Mouse (Mus musculus) granulocyte monocyte progenitor cell, adult 5-6 weeks (primary cell): ENCODE measurements around the gene Tnfrsf13c. TPM values are rescaled to one million over a fixed set of nuclear protein-coding genes. Genes with fewer than 3 reads are reported as not detected.

Source experiments
- ATAC-seq: replicated peaks from 2 replicates; pipeline ENCODE4 v1.8.0; 2016; ENCODE audit warnings: mild to moderate bottlenecking, moderate TSS enrichment, inconsistent platforms; ENCODE audit not compliant: poor library complexity, severe bottlenecking
- total RNA-seq, 2 experiments: library from RNA; stranded (forward) in 1 of 2; stranded (reverse) in 1 of 2; fragments of 200-712, 200-1000 nt in 1 of 2; fragments of >200 nt in 1 of 2; fragmentation: Nextera tagmentation in 1 of 2; gene quantifications; 2 replicates each; pipeline ENCODE4 v1.2.3; 2014 to 2017

Tnfrsf13c gene
- total RNA-seq, 2 experiments from 2014 or later, result 0.46 TPM; not detected in 1

DNA sequence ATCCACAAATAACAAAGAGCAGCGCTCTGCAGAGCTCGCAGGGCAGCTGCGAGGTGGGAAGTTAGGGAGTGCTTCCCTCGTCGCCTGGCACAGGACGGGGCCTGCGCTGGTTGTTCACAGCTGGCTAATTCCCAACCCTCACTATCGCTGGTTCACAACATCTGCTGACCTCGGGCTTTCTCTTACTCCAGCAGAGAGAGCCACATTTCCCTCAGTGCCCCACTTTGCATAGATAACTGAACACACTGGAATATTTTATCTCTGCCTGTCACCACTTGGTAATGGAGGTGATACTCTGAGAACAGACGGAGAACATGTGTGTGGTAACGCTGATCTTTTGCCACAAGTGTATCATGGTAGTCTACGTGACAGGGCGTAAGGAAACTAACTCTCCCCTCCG, 38.0 kb downstream of the Tnfrsf13c start:
- ATAC-seq, result no peak

DNA sequence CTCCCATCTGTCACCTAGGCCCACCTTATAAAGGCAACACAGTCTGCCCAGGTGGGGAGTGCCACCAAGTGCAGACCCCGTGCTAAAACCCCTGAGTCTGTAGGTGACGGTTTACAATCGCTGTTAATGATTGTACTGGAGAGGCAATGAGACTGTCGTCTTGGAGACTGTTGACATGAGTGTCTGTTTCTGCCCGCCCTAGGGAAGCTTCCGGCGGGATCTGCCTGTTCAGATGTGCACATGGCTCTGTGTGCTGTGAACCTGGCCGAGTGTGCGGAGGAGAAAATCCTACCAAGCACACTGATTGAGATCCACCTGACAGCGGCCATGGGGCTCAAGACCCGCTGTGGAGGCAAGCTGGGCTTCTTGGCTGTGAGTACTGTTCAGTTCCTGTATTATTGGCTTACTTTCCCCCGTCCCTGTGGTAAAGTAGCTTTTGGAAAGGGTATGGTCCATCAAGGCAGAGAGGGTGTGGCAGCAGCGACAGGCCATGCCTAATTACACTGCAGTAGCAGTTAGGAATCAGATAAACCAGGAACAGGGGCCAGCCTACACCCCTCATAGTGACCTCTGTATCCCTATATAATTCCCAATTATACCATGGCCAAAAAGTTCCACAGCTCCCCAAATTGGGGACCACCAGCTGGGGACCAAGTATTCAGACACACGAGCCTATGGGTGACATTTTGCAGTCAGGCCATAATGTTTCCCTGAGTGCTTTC, 38.9 kb downstream of the Tnfrsf13c start:
- ATAC-seq, result no peak

- ATAC-seq, result no peak
Measured at GRCm38 (mm10) chr15:82184656-82185055, 39.5 kb downstream of the Tnfrsf13c start.

- no peak for ATAC-seq
Measured at GRCm38 (mm10) chr15:82184183-82184582, 40.0 kb downstream of the Tnfrsf13c start.

- ATAC-seq, result no peak
Measured at GRCm38 (mm10) chr15:82183596-82183995, 40.6 kb downstream of the Tnfrsf13c start.

DNA sequence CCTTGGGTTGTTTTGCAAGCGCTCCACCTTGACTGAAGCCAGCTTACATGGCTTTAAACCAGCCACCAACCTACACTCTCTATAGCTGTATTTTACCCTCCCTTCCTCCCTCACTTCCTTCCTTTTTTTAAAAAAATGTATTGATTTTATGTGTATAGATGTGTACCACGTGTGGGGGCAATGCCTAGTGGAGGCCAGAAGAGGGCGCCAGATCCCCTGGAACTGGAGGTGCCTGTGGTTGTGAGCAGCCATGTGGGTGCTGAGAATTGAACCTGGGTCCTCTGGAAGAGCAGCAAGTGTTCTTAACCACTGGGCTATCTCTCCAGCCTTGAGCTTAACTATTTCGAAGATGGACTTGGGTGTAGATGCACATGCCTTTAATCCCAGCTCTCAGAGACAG, 41.9 kb downstream of the Tnfrsf13c start:
- ATAC-seq, result no peak

DNA sequence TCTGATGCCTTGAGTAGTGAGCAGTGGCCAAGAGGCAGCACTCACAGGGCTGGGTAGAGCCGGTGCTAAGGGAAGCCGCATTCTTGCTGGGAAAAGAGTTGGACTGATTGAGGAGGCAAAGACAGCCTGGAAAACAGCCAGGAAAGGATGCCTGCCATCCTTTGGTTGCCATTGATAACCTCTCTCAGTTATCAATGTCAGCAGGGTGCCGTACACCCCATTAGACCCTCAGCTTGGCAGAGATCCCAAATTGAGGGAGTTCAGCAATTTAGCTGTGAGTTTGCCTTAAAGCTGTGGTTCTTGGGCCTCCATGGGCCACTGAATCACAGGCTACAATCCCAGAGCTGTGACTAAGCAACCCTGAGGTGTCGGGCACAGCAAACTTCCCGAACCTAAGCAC, 43.0 kb downstream of the Tnfrsf13c start:
- no peak for ATAC-seq

- ATAC-seq, result no peak
Measured at GRCm38 (mm10) chr15:82177743-82178290, 46.4 kb downstream of the Tnfrsf13c start.

DNA sequence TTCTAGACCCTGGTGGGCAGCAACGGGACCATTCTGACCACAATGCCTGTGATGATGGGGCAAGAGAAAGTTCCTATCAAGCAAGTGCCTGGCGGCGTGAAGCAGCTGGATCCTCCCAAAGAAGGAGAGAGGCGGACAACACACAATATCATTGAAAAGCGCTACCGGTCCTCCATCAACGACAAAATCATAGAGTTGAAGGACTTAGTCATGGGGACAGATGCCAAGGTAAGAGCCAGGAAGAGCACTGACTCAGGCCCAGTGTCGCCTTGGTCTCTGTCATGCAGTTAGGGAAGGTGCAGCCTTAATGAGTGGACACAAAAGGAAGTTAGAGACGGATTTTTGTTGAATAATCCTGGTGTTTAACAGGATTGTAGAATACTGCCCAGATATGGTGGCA, 49.1 kb downstream of the Tnfrsf13c start:
- no peak for ATAC-seq

- no peak for ATAC-seq
Measured at GRCm38 (mm10) chr15:82172648-82173047, 51.5 kb downstream of the Tnfrsf13c start.

Other genes starting within 250 kb of the Tnfrsf13c start
- gene 1700029P11Rik, start 243.8 kb downstream of the Tnfrsf13c start, total RNA-seq (2014; fragmentation: Nextera tagmentation), result not detected in 2 replicates
- not detected in 2 replicates for gene 1700029P11Rik, start 243.8 kb downstream of the Tnfrsf13c start, total RNA-seq (2017)
- gene Xrcc6, start 236.5 kb downstream of the Tnfrsf13c start, total RNA-seq (2014; fragmentation: Nextera tagmentation), result 104 and 120 TPM in 2 replicates
- gene Xrcc6, start 236.5 kb downstream of the Tnfrsf13c start, total RNA-seq (2017), result 234 and 250 TPM in 2 replicates
- gene Desi1, start 190.5 kb downstream of the Tnfrsf13c start, total RNA-seq (2014; fragmentation: Nextera tagmentation), result 26.3 and 34.9 TPM in 2 replicates
- gene Desi1, start 190.5 kb downstream of the Tnfrsf13c start, total RNA-seq (2017), result 6.0 and 8.3 TPM in 2 replicates
- gene Snu13, start 176.8 kb downstream of the Tnfrsf13c start, total RNA-seq (2014; fragmentation: Nextera tagmentation), result 254 and 268 TPM in 2 replicates
- gene Snu13, start 176.8 kb downstream of the Tnfrsf13c start, total RNA-seq (2017), result 183 and 209 TPM in 2 replicates
- gene 4930407I10Rik, start 165.2 kb downstream of the Tnfrsf13c start, total RNA-seq (2014; fragmentation: Nextera tagmentation), result not detected in 2 replicates
- not detected in 2 replicates for gene 4930407I10Rik, start 165.2 kb downstream of the Tnfrsf13c start, total RNA-seq (2017)
- gene Mei1, start 154.4 kb downstream of the Tnfrsf13c start, total RNA-seq (2014; fragmentation: Nextera tagmentation), result not detected in 2 replicates
- gene Mei1, start 154.4 kb downstream of the Tnfrsf13c start, total RNA-seq (2017), result not detected in 2 replicates
- gene Ccdc134, start 96.4 kb downstream of the Tnfrsf13c start, total RNA-seq (2014; fragmentation: Nextera tagmentation), result 11.0 and 26.5 TPM in 2 replicates
- gene Ccdc134, start 96.4 kb downstream of the Tnfrsf13c start, total RNA-seq (2017), result 13.1 and 17.2 TPM in 2 replicates
- gene Srebf2, start 77.2 kb downstream of the Tnfrsf13c start, total RNA-seq (2014; fragmentation: Nextera tagmentation), result 19.0 and 24.3 TPM in 2 replicates
- 16.5 and 17.5 TPM in 2 replicates for gene Srebf2, start 77.2 kb downstream of the Tnfrsf13c start, total RNA-seq (2017)
- gene Shisa8, start 11.6 kb downstream of the Tnfrsf13c start, total RNA-seq (2014; fragmentation: Nextera tagmentation), result not detected in 2 replicates
- gene Shisa8, start 11.6 kb downstream of the Tnfrsf13c start, total RNA-seq (2017), result not detected in 2 replicates
- gene Cenpm, start 20.4 kb upstream of the Tnfrsf13c start, total RNA-seq (2014; fragmentation: Nextera tagmentation), result 15.1 and 39.8 TPM in 2 replicates
- 21.9 and 22.0 TPM in 2 replicates for gene Cenpm, start 20.4 kb upstream of the Tnfrsf13c start, total RNA-seq (2017)
- not detected in 2 replicates for gene 1500009C09Rik, start 28.0 kb upstream of the Tnfrsf13c start, total RNA-seq (2014; fragmentation: Nextera tagmentation)
- gene 1500009C09Rik, start 28.0 kb upstream of the Tnfrsf13c start, total RNA-seq (2017), result not detected in 2 replicates
- gene Sept3, start 50.5 kb upstream of the Tnfrsf13c start, total RNA-seq (2014; fragmentation: Nextera tagmentation), result 0.28 and 1.1 TPM in 2 replicates
- 0.13 and 0.67 TPM in 2 replicates for gene Sept3, start 50.5 kb upstream of the Tnfrsf13c start, total RNA-seq (2017)
- 0.52 TPM in 1 of 2 replicates, not detected in the other for gene Wbp2nl, start 74.6 kb upstream of the Tnfrsf13c start, total RNA-seq (2014; fragmentation: Nextera tagmentation)
- gene Wbp2nl, start 74.6 kb upstream of the Tnfrsf13c start, total RNA-seq (2017), result not detected in 2 replicates
- gene Naga, start 114.6 kb upstream of the Tnfrsf13c start, total RNA-seq (2014; fragmentation: Nextera tagmentation), result 45.0 and 63.1 TPM in 2 replicates
- 34.0 and 50.4 TPM in 2 replicates for gene Naga, start 114.6 kb upstream of the Tnfrsf13c start, total RNA-seq (2017)
- 2.7 and 5.4 TPM in 2 replicates for gene Pheta2, start 114.6 kb upstream of the Tnfrsf13c start, total RNA-seq (2014; fragmentation: Nextera tagmentation)
- 1.9 and 4.1 TPM in 2 replicates for gene Pheta2, start 114.6 kb upstream of the Tnfrsf13c start, total RNA-seq (2017)
- 192 and 201 TPM in 2 replicates for gene Smdt1, start 114.6 kb upstream of the Tnfrsf13c start, total RNA-seq (2014; fragmentation: Nextera tagmentation)
- gene Smdt1, start 114.6 kb upstream of the Tnfrsf13c start, total RNA-seq (2017), result 84.4 and 94.6 TPM in 2 replicates
- gene Ndufa6, start 130.0 kb upstream of the Tnfrsf13c start, total RNA-seq (2014; fragmentation: Nextera tagmentation), result 266 and 267 TPM in 2 replicates
- 173 and 202 TPM in 2 replicates for gene Ndufa6, start 130.0 kb upstream of the Tnfrsf13c start, total RNA-seq (2017)
- gene Cyp2d22, start 155.9 kb upstream of the Tnfrsf13c start, total RNA-seq (2014; fragmentation: Nextera tagmentation), result 0.54 TPM in 1 of 2 replicates, not detected in the other
- not detected in 2 replicates for gene Cyp2d22, start 155.9 kb upstream of the Tnfrsf13c start, total RNA-seq (2017)
- not detected in 2 replicates for gene Cyp2d11, start 169.7 kb upstream of the Tnfrsf13c start, total RNA-seq (2014; fragmentation: Nextera tagmentation)
- gene Cyp2d11, start 169.7 kb upstream of the Tnfrsf13c start, total RNA-seq (2017), result not detected in 2 replicates
- not detected in 2 replicates for gene Cyp2d10, start 182.8 kb upstream of the Tnfrsf13c start, total RNA-seq (2014; fragmentation: Nextera tagmentation)
- not detected in 2 replicates for gene Cyp2d10, start 182.8 kb upstream of the Tnfrsf13c start, total RNA-seq (2017)
- gene Cyp2d9, start 209.1 kb upstream of the Tnfrsf13c start, total RNA-seq (2014; fragmentation: Nextera tagmentation), result not detected in 2 replicates
- gene Cyp2d9, start 209.1 kb upstream of the Tnfrsf13c start, total RNA-seq (2017), result not detected in 2 replicates